Mouse (Mus musculus) urinary bladder, postnatal 4 days (tissue): ENCODE results near the gene Akr1c21.
"Not testable (repeated sequence)": the region's sequence is repeated elsewhere in the genome, so short reads cannot be mapped to it uniquely, and the experiment has no call there.

Experiments
- DNase-seq, 2 experiments: peaks; one replicate each; pipeline ENCODE4 v3.0.0; 2021 to 2022; ENCODE audit warnings: low spot score in 2 of 2

Akr1c21 gene

GRCm38 (mm10) chr13:4573871-4574270, at the start of gene Akr1c21:
Gene Akr1c21 (plus strand): TSS chr13:4574075.
- no peak for DNase-seq

GRCm38 (mm10) chr13:4559143-4559542, 14.7 kb upstream of the Akr1c21 start:
- DNase-seq, result no peak

GRCm38 (mm10) chr13:4560500-4560899, 13.4 kb upstream of the Akr1c21 start:
- DNase-seq, result no peak

GRCm38 (mm10) chr13:4565996-4566395, 7.9 kb upstream of the Akr1c21 start:
- DNase-seq, result no peak

GRCm38 (mm10) chr13:4576921-4577320, 3.0 kb downstream of the Akr1c21 start:
- no peak for DNase-seq

GRCm38 (mm10) chr13:4603431-4603830, 29.6 kb downstream of the Akr1c21 start:
- not testable (repeated sequence) for DNase-seq

DNA sequence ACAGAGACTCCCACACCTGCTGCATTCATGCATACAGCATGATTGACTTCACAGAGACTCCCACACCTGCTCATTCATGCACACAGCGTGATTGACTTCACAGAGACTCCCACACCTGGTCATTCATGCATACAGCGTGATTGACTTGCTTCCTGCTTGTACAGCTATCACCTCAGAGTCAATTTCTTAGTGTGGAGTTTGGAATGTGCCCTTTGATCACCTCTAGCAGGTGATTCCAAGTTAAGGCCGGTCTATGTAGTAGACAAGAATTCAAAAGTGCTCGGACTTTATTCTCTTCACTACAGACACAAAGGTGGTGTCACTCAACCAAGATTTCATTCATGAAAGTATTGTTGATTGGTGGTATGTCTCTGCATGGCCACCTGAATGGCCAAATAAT, 32.9 kb downstream of the Akr1c21 start:
- no peak for DNase-seq

DNA sequence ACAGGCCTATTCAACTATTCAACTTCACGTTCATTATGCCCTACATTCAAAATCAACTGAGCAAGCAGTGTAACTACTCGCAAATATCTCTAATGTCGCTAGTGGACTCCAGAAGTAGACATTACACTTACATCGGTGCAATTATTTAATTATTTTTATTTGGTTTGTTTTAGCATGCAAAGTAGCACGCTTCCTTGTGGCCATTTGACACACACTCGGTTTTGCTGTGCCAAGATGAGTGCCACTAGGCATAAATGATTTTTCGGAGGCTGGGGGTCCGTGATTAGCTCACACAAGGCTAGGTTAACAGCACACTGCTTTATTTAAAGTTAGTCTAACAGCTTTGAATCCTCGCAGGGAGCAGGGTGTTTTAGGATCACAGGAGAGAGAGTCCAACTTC, 34.7 kb downstream of the Akr1c21 start:
- no peak for DNase-seq

DNA sequence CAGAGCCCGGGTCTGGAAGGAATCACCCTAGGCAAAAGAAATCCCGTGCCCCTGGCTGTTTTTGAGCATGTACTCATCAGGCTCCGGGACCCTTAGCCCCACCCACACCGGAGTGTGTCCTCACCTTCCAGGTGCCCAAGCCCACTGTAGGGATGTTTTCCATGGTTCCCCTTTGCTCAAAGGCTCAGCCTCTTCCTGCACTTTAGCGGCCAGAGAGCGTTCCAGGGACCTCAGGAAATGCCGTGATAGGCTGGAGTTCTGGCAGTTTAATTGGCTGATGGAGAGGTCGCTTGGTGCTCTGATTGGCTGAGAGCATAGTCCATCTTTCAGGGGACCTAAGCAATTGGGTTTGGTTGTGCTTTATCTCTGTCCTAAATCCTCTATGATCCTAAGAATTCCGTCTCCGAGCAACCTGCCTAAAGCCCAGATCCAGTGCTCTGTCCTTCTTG, 35.1 kb downstream of the Akr1c21 start, which contains the start of gene Akr1e1:
Gene Akr1e1 (minus strand): TSS at position 214 of the 449 bp plus-strand sequence.
- peak; percentile 81 to 85 for DNase-seq

DNA sequence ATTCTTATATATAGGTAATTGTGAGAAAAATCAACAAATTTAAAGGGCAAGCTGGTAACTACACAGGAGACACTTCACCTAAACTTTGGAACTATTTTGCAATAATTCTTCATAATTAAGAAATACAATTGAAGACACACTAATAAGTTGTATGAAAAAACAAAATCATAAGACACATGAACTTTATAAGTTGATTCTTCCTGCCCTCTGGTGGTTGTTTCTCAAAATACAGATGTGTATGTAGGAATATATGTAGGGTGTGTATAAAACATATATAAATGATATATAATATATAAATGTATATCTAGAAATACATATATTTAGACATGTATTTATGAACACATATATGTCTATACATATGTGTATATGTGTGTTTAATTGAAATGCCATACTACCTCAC, 37.0 kb downstream of the Akr1c21 start:
- DNase-seq, result no peak
